Mouse (Mus musculus) olfactory bulb, adult 2 months (tissue): ENCODE results near the gene Stra8. TPM values are rescaled to one million over a fixed set of nuclear protein-coding genes. Genes with fewer than 3 reads are reported as not detected.

Experiments
- H3K27ac ChIP-seq: fragments of 200-500 bp; 2 replicates; pipeline ENCODE4 v1.5.1; 2012; ENCODE audit warnings: low read depth, low read length; ENCODE audit not compliant: insufficient read depth
- H3K4me1 ChIP-seq: fragments of 200-500 bp; 2 replicates; pipeline ENCODE4 v1.6.1; 2012; ENCODE audit warnings: low read length; ENCODE audit not compliant: control insufficient read depth, insufficient read depth
- H3K4me3 ChIP-seq: fragments of 200-500 bp; 2 replicates; pipeline ENCODE4 v1.5.1; 2012; ENCODE audit warnings: mild to moderate bottlenecking, low read depth, low read length, moderate library complexity; ENCODE audit not compliant: insufficient read depth
- CTCF ChIP-seq: fragments of 200-500 bp; IDR thresholded peaks from 2 replicates; pipeline ENCODE4 v1.5.1; 2012; ENCODE audit warnings: low read depth, mild to moderate bottlenecking, low read length, moderate library complexity; ENCODE audit not compliant: insufficient read depth
- POLR2A ChIP-seq: fragments of 200-500 bp; IDR thresholded peaks from 2 replicates; pipeline ENCODE4 v1.6.1; 2012; ENCODE audit warnings: mild to moderate bottlenecking, low read depth, low read length, moderate library complexity; ENCODE audit not compliant: insufficient read depth
- WGBS: fragments of 180-500 bp; shearing (Covaris S2); methylation state at CpG from one replicate; pipeline ENCODE4 v1.1.7; 2018; 5-methylcytosine and 5-hydroxymethylcytosine counted together
- polyA plus RNA-seq: library from polyadenylated mRNA; stranded (reverse); fragments of >200 nt; gene quantifications from 2 replicates; pipeline ENCODE4 v1.2.4, GENCODE M21; 2012; ENCODE audit warnings: low replicate concordance; ENCODE audit not compliant: missing spikeins, insufficient read depth, insufficient read length

Gene Stra8
- polyA plus RNA-seq, 1 experiment = not detected

- 91% methylated on average over 2 of the region's 2 CpGs for WGBS
Observed at GRCm38 (mm10) chr6:34899127-34899526, 20.8 kb upstream of the Stra8 start.

GRCm38 (mm10) chr6:34900990-34901389 lies 19.0 kb upstream of the Stra8 start:
- Histone ChIP-seq H3K27ac (no peak overlapping the region), H3K4me1 (peaks cover 8% of the 10 kb centered on the region), H3K4me3 (no peak overlapping the region)
- no peak for TF ChIP-seq POLR2A
- TF ChIP-seq CTCF = no peak
- 81% methylated on average over 2 of the region's 2 CpGs for WGBS

More at GRCm38 (mm10) chr6:34899127-34899526, 20.8 kb upstream of the Stra8 start:
- Histone ChIP-seq H3K4me1 (peaks cover 14% of the 10 kb centered on the region), H3K4me3 (no peak overlapping the region), H3K27ac (no peak overlapping the region)
- TF ChIP-seq CTCF (no peak), POLR2A (no peak)

- H3K4me1 ChIP-seq = peaks cover 5% of the 10 kb centered on the region; the same call in 1 of the 2 replicates
- 44% methylated on average over 9 of the region's 9 CpGs for WGBS
- H3K27ac ChIP-seq = no peak overlapping the region
- TF ChIP-seq CTCF (no peak), POLR2A (no peak)
- no peak overlapping the region for H3K4me3 ChIP-seq
Observed at GRCm38 (mm10) chr6:34901911-34902444, 18.0 kb upstream of the Stra8 start.

GRCm38 (mm10) chr6:34902578-34902977 lies 17.4 kb upstream of the Stra8 start:
- no peak overlapping the region for H3K27ac ChIP-seq
- peaks cover 10% of the 10 kb centered on the region; the same call in 1 of the 2 replicates for H3K4me1 ChIP-seq
- no peak overlapping the region for H3K4me3 ChIP-seq
- TF ChIP-seq POLR2A (no peak), CTCF (no peak)
- WGBS = 93% methylated on average over 7 of the region's 7 CpGs

- Histone ChIP-seq H3K4me3 (no peak overlapping the region), H3K27ac (no peak overlapping the region), H3K4me1 (peaks cover 16% of the 10 kb centered on the region)
- WGBS = 88% methylated on average over 5 of the region's 5 CpGs
- no peak for TF ChIP-seq POLR2A
- no peak for TF ChIP-seq CTCF
Observed at GRCm38 (mm10) chr6:34903441-34903840, 16.5 kb upstream of the Stra8 start.

- Histone ChIP-seq H3K27ac (no peak overlapping the region), H3K4me3 (no peak overlapping the region), H3K4me1 (peaks cover 16% of the 10 kb centered on the region)
- no peak for TF ChIP-seq CTCF
- 85% methylated on average over 10 of the region's 10 CpGs for WGBS
Observed at GRCm38 (mm10) chr6:34903851-34904250, 16.1 kb upstream of the Stra8 start.

- Histone ChIP-seq H3K4me1 (peaks cover 16% of the 10 kb centered on the region), H3K27ac (no peak overlapping the region), H3K4me3 (no peak overlapping the region)
- WGBS = 87% methylated on average over 6 of the region's 6 CpGs
- TF ChIP-seq POLR2A = no peak
Observed at GRCm38 (mm10) chr6:34904361-34904760, 15.6 kb upstream of the Stra8 start.

GRCm38 (mm10) chr6:34906125-34906524 lies 13.8 kb upstream of the Stra8 start:
- no peak overlapping the region for H3K27ac ChIP-seq
- H3K4me3 ChIP-seq = no peak overlapping the region
- TF ChIP-seq POLR2A = no peak
- TF ChIP-seq CTCF = no peak
- H3K4me1 ChIP-seq = peaks cover 19% of the 10 kb centered on the region
- WGBS = 69% methylated on average over 2 of the region's 2 CpGs

GRCm38 (mm10) chr6:34906661-34907060 lies 13.3 kb upstream of the Stra8 start:
- TF ChIP-seq CTCF (no peak), POLR2A (no peak)
- 54% methylated on average over 4 of the region's 4 CpGs for WGBS
- H3K4me3 ChIP-seq = no peak overlapping the region
- H3K27ac ChIP-seq = no peak overlapping the region
- peaks cover 19% of the 10 kb centered on the region for H3K4me1 ChIP-seq

GRCm38 (mm10) chr6:34907121-34907614 lies 12.8 kb upstream of the Stra8 start:
- Histone ChIP-seq H3K4me3 (no peak overlapping the region), H3K4me1 (peaks cover 17% of the 10 kb centered on the region), H3K27ac (no peak overlapping the region)
- WGBS = 75% methylated on average over 2 of the region's 2 CpGs
- no peak for TF ChIP-seq POLR2A
- TF ChIP-seq CTCF = no peak
